Mouse (Mus musculus): ENCODE measurements around the gene Shd.

- no peak for TF ChIP-seq CTCF (IDR thresholded peaks at IDR 0.05; ENCODE audit: control insufficient read depth, insufficient read depth, insufficient read length)
- no peak for TF ChIP-seq CEBPB (IDR thresholded peaks at IDR 0.05; ENCODE audit: low read depth)
- TF ChIP-seq USF1 (IDR thresholded peaks at IDR 0.05; ENCODE audit: low read depth) = no peak
- no peak for TF ChIP-seq MAX (IDR thresholded peaks at IDR 0.05)
- no peak for TF ChIP-seq MYOG (IDR thresholded peaks at IDR 0.05; ENCODE audit: control insufficient read depth, extremely low read depth, insufficient read length)
- TF ChIP-seq MYOD1 (IDR thresholded peaks at IDR 0.05; ENCODE audit: control insufficient read depth, insufficient read length, low read depth) = no peak
Observed at GRCm38 (mm10) chr17:55990278-55990898, 20.1 kb downstream of the Shd start.
